10 mouse cellular contexts compared by ENCODE assay signal in genomic region chr7:141544654-141545053, GRCm38 (mm10). TPM values are rescaled to one million over a fixed set of nuclear protein-coding genes. Genes with fewer than 3 reads are reported as not detected.
A peak's percentile ranks its signal among the peaks of the same experiment; 100 is the strongest.
DNase-seq lines count a peak whose midpoint lies in the region; ATAC-seq and TF ChIP-seq lines count a peak whose summit lies in the region.
"Had no signal": no experiment of that assay in that cellular context is flagged by ENCODE, and none has a peak within 500 bp of the region (broad histone marks: within the 10 kb centered on the region; RNA-seq: fewer than 3 reads in every experiment).

No protein-coding gene starts in this region.

- peak; percentile 44 for DNase-seq in heart, postnatal 4 days
- peak; percentile 50 for DNase-seq in lung, postnatal 0 days (ENCODE audit: low spot score)
- no peak for DNase-seq in lung, adult 18-20 months
- peak; percentile 56 for DNase-seq in brain, embryonic 14.5 days (ENCODE audit: low read depth)
- DNase-seq in layer of hippocampus, postnatal 10 days (ENCODE audit: low spot score in 2 of 2) = peak; percentile 25
- DNase-seq in retina, postnatal 1 day = no peak

- no peak overlapping the region for H3K4me2 ChIP-seq in heart, embryonic 11.5 days
- H3K4me2 ChIP-seq in lung, postnatal 0 days (replicated peaks; ENCODE audit: low read depth, low read length) = no peak overlapping the region
- no peak overlapping the region for H3K4me2 ChIP-seq in intestine, postnatal 0 days (replicated peaks; ENCODE audit: low read depth)
- H3K4me2 ChIP-seq: embryonic facial prominence, embryonic 12.5 days; midbrain, embryonic 11.5 days had no signal

- H3K27ac ChIP-seq in heart, embryonic 11.5 days (ENCODE audit: low read depth, low read length) = no peak overlapping the region
- no peak overlapping the region for H3K27ac ChIP-seq in lung, postnatal 0 days (ENCODE audit: low read length)
- H3K27ac ChIP-seq in intestine, postnatal 0 days (ENCODE audit: low read depth, low read length) = no peak overlapping the region
- H3K27ac ChIP-seq: embryonic facial prominence, embryonic 12.5 days had no signal

- peaks cover 5% of the 10 kb centered on the region; the same call in 1 of the 2 replicates for H3K4me1 ChIP-seq in heart, embryonic 11.5 days (ENCODE audit: control insufficient read depth, insufficient read depth, low read length)
- peaks cover 9% of the 10 kb centered on the region; the same call in 1 of the 2 replicates for H3K4me1 ChIP-seq in lung, postnatal 0 days (ENCODE audit: insufficient read depth, low read depth, low read length)
- peaks cover 6% of the 10 kb centered on the region; the same call in 1 of the 2 replicates for H3K4me1 ChIP-seq in intestine, postnatal 0 days (replicated peaks; ENCODE audit: control insufficient read depth, insufficient read depth, low read length)

- H3K36me3 ChIP-seq in heart, embryonic 11.5 days (ENCODE audit: control insufficient read depth, insufficient read depth, low read length) = no peaks in the 10 kb centered on the region
- H3K36me3 ChIP-seq in lung, postnatal 0 days (ENCODE audit: insufficient read depth, low read length) = no peaks in the 10 kb centered on the region
- H3K36me3 ChIP-seq in intestine, postnatal 0 days (ENCODE audit: control insufficient read depth, insufficient read depth) = no peaks in the 10 kb centered on the region
- H3K36me3 ChIP-seq: embryonic facial prominence, embryonic 12.5 days had no signal

- 74% methylated on average over 4 of the region's 4 CpGs for WGBS in heart, embryonic 11.5 days (ENCODE audit: insufficient replicate concordance)
- 36% methylated on average over 4 of the region's 4 CpGs for WGBS in lung, postnatal 0 days
- WGBS in intestine, postnatal 0 days = 72% methylated on average over 4 of the region's 4 CpGs

- no peak for TF ChIP-seq POLR2A in brain, embryonic 14.5 days (IDR thresholded peaks at IDR 0.05; ENCODE audit: borderline replicate concordance, extremely low read depth, insufficient read depth, insufficient read length, poor library complexity, severe bottlenecking)

- no peak for ATAC-seq in heart, embryonic 11.5 days (replicated peaks; ENCODE audit: insufficient number of reproducible peaks, low FRiP score, low TSS enrichment)
- no peak for ATAC-seq in lung, postnatal 0 days
- ATAC-seq in intestine, postnatal 0 days = no peak

- no peaks in the 10 kb centered on the region for H3K27me3 ChIP-seq in heart, embryonic 11.5 days (ENCODE audit: control insufficient read depth, insufficient read depth, low read length)
- no peaks in the 10 kb centered on the region for H3K27me3 ChIP-seq in lung, postnatal 0 days (replicated peaks; ENCODE audit: insufficient read depth, low read length)
- H3K27me3 ChIP-seq in intestine, postnatal 0 days (replicated peaks; ENCODE audit: control insufficient read depth, insufficient read depth, low read length) = no peaks in the 10 kb centered on the region
- H3K27me3 ChIP-seq: embryonic facial prominence, embryonic 12.5 days had no signal

- H3K9me3 ChIP-seq in heart, embryonic 11.5 days (replicated peaks; ENCODE audit: control insufficient read depth, low read length) = no peaks in the 10 kb centered on the region
- H3K9me3 ChIP-seq in lung, postnatal 0 days (ENCODE audit: low read length) = no peaks in the 10 kb centered on the region
- H3K9me3 ChIP-seq in intestine, postnatal 0 days (ENCODE audit: control insufficient read depth) = no peaks in the 10 kb centered on the region
- H3K9me3 ChIP-seq: embryonic facial prominence, embryonic 12.5 days had no signal

- TF ChIP-seq EP300 in lung, postnatal 0 days (IDR thresholded peaks at IDR 0.05) = no peak

- no peak overlapping the region for H3K9ac ChIP-seq in heart, embryonic 11.5 days (ENCODE audit: low read depth, low read length)
- no peak overlapping the region for H3K9ac ChIP-seq in lung, postnatal 0 days (replicated peaks; ENCODE audit: low read depth)
- no peak overlapping the region for H3K9ac ChIP-seq in intestine, postnatal 0 days (ENCODE audit: low read depth, low read length)
- H3K9ac ChIP-seq: embryonic facial prominence, embryonic 12.5 days had no signal

- no peak for TF ChIP-seq CTCF in lung, postnatal 0 days (IDR thresholded peaks at IDR 0.05)
- no peak for TF ChIP-seq CTCF in brain, embryonic 14.5 days (IDR thresholded peaks at IDR 0.05; ENCODE audit: borderline replicate concordance, extremely low read depth, insufficient read depth, insufficient read length)
- TF ChIP-seq CTCF in intestine, postnatal 0 days (IDR thresholded peaks at IDR 0.05; ENCODE audit: low read depth) = no peak

- no peak overlapping the region for H3K4me3 ChIP-seq in heart, embryonic 11.5 days (ENCODE audit: low read depth, low read length)
- H3K4me3 ChIP-seq in lung, postnatal 0 days (ENCODE audit: low read depth, low read length) = no peak overlapping the region
- no peak overlapping the region for H3K4me3 ChIP-seq in intestine, postnatal 0 days (ENCODE audit: low read depth, low read length)
- H3K4me3 ChIP-seq: embryonic facial prominence, embryonic 12.5 days had no signal

RNA-seq across cellular contexts. Expression of gene Chid1, which starts 5.0 kb away (rescaled TPM):
- total RNA-seq in heart, postnatal 4 days (2021) = 10 to 100 TPM; 36.5 to 36.6 TPM
- polyA plus RNA-seq in heart, embryonic 11.5 days (2014; fragmentation: Nextera tagmentation; extraction: Ambion mirVana) = 35.0 and 46.7 TPM in 2 replicates
- 15.6 and 20.2 TPM in 2 replicates for polyA plus RNA-seq in lung, postnatal 0 days (2015; fragmentation: Nextera tagmentation; extraction: Ambion mirVana)
- 29.4 and 34.8 TPM in 2 replicates for polyA plus RNA-seq in brain, embryonic 14.5 days (2012; rRNA removed)
- 10 to 100 TPM; 68.7 to 69.8 TPM for total RNA-seq in layer of hippocampus, postnatal 10 days (2021)
- 20.5 and 23.8 TPM in 2 replicates for polyA plus RNA-seq in intestine, postnatal 0 days (2015; fragmentation: Nextera tagmentation; extraction: Ambion mirVana)

RNA-seq across cellular contexts. Expression of gene Ap2a2, which starts 17.3 kb away (rescaled TPM):
- 10 to 100 TPM; 61.1 to 61.4 TPM for total RNA-seq in heart, postnatal 4 days (2021)
- polyA plus RNA-seq in heart, embryonic 11.5 days (2014; fragmentation: Nextera tagmentation; extraction: Ambion mirVana) = 53.0 and 66.8 TPM in 2 replicates
- 42.6 and 45.5 TPM in 2 replicates for polyA plus RNA-seq in lung, postnatal 0 days (2015; fragmentation: Nextera tagmentation; extraction: Ambion mirVana)
- 35.1 and 70.7 TPM in 2 replicates for polyA plus RNA-seq in brain, embryonic 14.5 days (2012; rRNA removed)
- total RNA-seq in layer of hippocampus, postnatal 10 days (2021) = 100 to 1,000 TPM; 271 to 272 TPM
- polyA plus RNA-seq in intestine, postnatal 0 days (2015; fragmentation: Nextera tagmentation; extraction: Ambion mirVana) = 69.7 and 76.6 TPM in 2 replicates

Comparison
In these comparisons a context has a peak if more than half of its experiments do, and no peak if none do; other contexts are left out.
1. DNase-seq: peak in heart, postnatal 4 days (single experiment), lung, postnatal 0 days (single experiment), brain, embryonic 14.5 days (single experiment) and layer of hippocampus, postnatal 10 days (2 of 2); none in lung, adult 18-20 months (0 of 2) and retina, postnatal 1 day (single experiment).